Mouse (Mus musculus) intestine, embryonic 15.5 days (tissue): Measurements from ENCODE around the gene Mxi1. TPM values are rescaled to one million over a fixed set of nuclear protein-coding genes. Genes with fewer than 3 reads are reported as not detected.

Experiments used
- ATAC-seq: fragments of 200-750 bp; cut with Nextera tagmentation; 2 replicates; pipeline ENCODE4 v1.8.0; 2017; ENCODE audit warnings: moderate TSS enrichment, moderate library complexity
- H3K27ac ChIP-seq: fragments of 300-500 bp; sonication (generic); 2 replicates; pipeline ENCODE4 v1.5.1; 2015; ENCODE audit warnings: mild to moderate bottlenecking, inconsistent platforms
- H3K27me3 ChIP-seq: fragments of 300-500 bp; sonication (generic); replicated peaks from 2 replicates; pipeline ENCODE4 v1.6.1; 2015; ENCODE audit warnings: inconsistent platforms
- H3K36me3 ChIP-seq: fragments of 300-500 bp; sonication (generic); 2 replicates; pipeline ENCODE4 v1.6.1; 2015; ENCODE audit warnings: inconsistent platforms
- H3K4me1 ChIP-seq: fragments of 300-500 bp; sonication (generic); replicated peaks from 2 replicates; pipeline ENCODE4 v1.6.1; 2015; ENCODE audit warnings: inconsistent platforms
- H3K4me2 ChIP-seq: fragments of 300-500 bp; sonication (generic); replicated peaks from 2 replicates; pipeline ENCODE4 v1.6.1; 2015; ENCODE audit warnings: mild to moderate bottlenecking, inconsistent platforms
- H3K4me3 ChIP-seq: fragments of 300-500 bp; sonication (generic); replicated peaks from 2 replicates; pipeline ENCODE4 v1.5.1; 2015; ENCODE audit warnings: inconsistent platforms
- H3K9ac ChIP-seq: fragments of 300-500 bp; sonication (generic); 2 replicates; pipeline ENCODE4 v1.6.1; 2015; ENCODE audit warnings: inconsistent platforms
- H3K9me3 ChIP-seq: fragments of 300-500 bp; sonication (generic); 2 replicates; pipeline ENCODE4 v1.6.1; 2016; ENCODE audit warnings: inconsistent platforms
- WGBS: fragments of 180-500 bp; shearing (Covaris S2); methylation state at CpG from one replicate; pipeline ENCODE4 v1.1.7; 2015; 5-methylcytosine and 5-hydroxymethylcytosine counted together
- polyA plus RNA-seq: library from polyadenylated mRNA; unstranded; fragments of >200 nt; fragmentation: Nextera tagmentation; extraction: Ambion mirVana; gene quantifications from 2 replicates; pipeline ENCODE4 v1.2.1, GENCODE M21; 2015

Mxi1 gene
- polyA plus RNA-seq, 1 experiment from 2014 or later: 34.5 TPM

GRCm38 (mm10) chr19:53397451-53398233 lies 87.3 kb downstream of the Mxi1 start:
- Histone ChIP-seq H3K36me3 (no peaks in the 10 kb centered on the region), H3K4me2 (no peak overlapping the region), H3K9me3 (no peaks in the 10 kb centered on the region), H3K4me1 (no peaks in the 10 kb centered on the region), H3K27ac (no peak overlapping the region), H3K27me3 (no peaks in the 10 kb centered on the region), H3K9ac (no peak overlapping the region), H3K4me3 (no peak overlapping the region)
- 77% methylated on average over 12 of the region's 12 CpGs for WGBS
- ATAC-seq: no peak

GRCm38 (mm10) chr19:53399213-53399612 lies 88.9 kb downstream of the Mxi1 start:
- no peaks in the 10 kb centered on the region for H3K4me1 ChIP-seq
- WGBS: 82% methylated on average over 4 of the region's 4 CpGs
- H3K27me3 ChIP-seq: no peaks in the 10 kb centered on the region
- H3K27ac ChIP-seq: no peak overlapping the region
- H3K9ac ChIP-seq: no peak overlapping the region
- H3K4me3 ChIP-seq: no peak overlapping the region
- H3K4me2 ChIP-seq: no peak overlapping the region
- no peaks in the 10 kb centered on the region for H3K36me3 ChIP-seq
- ATAC-seq: no peak
- H3K9me3 ChIP-seq: no peaks in the 10 kb centered on the region

- no peak overlapping the region for H3K9ac ChIP-seq
Observed at GRCm38 (mm10) chr19:53400332-53401110, 90.2 kb downstream of the Mxi1 start.

GRCm38 (mm10) chr19:53402741-53403432 lies 92.6 kb downstream of the Mxi1 start:
- Histone ChIP-seq H3K9me3 (no peaks in the 10 kb centered on the region), H3K36me3 (no peaks in the 10 kb centered on the region), H3K4me1 (no peaks in the 10 kb centered on the region), H3K27me3 (no peaks in the 10 kb centered on the region), H3K4me3 (no peak overlapping the region), H3K4me2 (no peak overlapping the region), H3K9ac (no peak overlapping the region), H3K27ac (no peak overlapping the region)
- no peak for ATAC-seq
- WGBS: 50% methylated on average over 12 of the region's 12 CpGs

More at GRCm38 (mm10) chr19:53400332-53401110, 90.2 kb downstream of the Mxi1 start:
- Histone ChIP-seq H3K27ac (no peak overlapping the region), H3K4me1 (no peaks in the 10 kb centered on the region), H3K4me2 (no peak overlapping the region), H3K4me3 (no peak overlapping the region), H3K36me3 (no peaks in the 10 kb centered on the region), H3K9me3 (no peaks in the 10 kb centered on the region), H3K27me3 (no peaks in the 10 kb centered on the region)
- WGBS: 78% methylated on average over 16 of the region's 16 CpGs
- ATAC-seq: no peak

GRCm38 (mm10) chr19:53404219-53404836 lies 94.0 kb downstream of the Mxi1 start:
- H3K9ac ChIP-seq: no peak overlapping the region
- H3K27ac ChIP-seq: no peak overlapping the region
- no peak for ATAC-seq
- no peak overlapping the region for H3K4me2 ChIP-seq
- no peak overlapping the region for H3K4me3 ChIP-seq
- no peaks in the 10 kb centered on the region for H3K9me3 ChIP-seq
- no peaks in the 10 kb centered on the region for H3K36me3 ChIP-seq
- 93% methylated on average over 10 of the region's 10 CpGs for WGBS
- no peaks in the 10 kb centered on the region for H3K4me1 ChIP-seq
- no peaks in the 10 kb centered on the region for H3K27me3 ChIP-seq

- Histone ChIP-seq H3K27ac (no peak overlapping the region), H3K27me3 (no peaks in the 10 kb centered on the region)
- 84% methylated on average over 18 of the region's 18 CpGs for WGBS
Observed at GRCm38 (mm10) chr19:53404837-53405356, 94.6 kb downstream of the Mxi1 start.

GRCm38 (mm10) chr19:53405810-53406209 lies 95.5 kb downstream of the Mxi1 start:
- no peaks in the 10 kb centered on the region for H3K9me3 ChIP-seq
- no peak overlapping the region for H3K27ac ChIP-seq
- no peaks in the 10 kb centered on the region; the same call in 1 of the 2 replicates for H3K4me1 ChIP-seq
- H3K4me3 ChIP-seq: no peak overlapping the region
- no peak overlapping the region for H3K4me2 ChIP-seq
- 50% methylated on average over 2 of the region's 2 CpGs for WGBS
- ATAC-seq: no peak
- H3K36me3 ChIP-seq: no peaks in the 10 kb centered on the region
- H3K9ac ChIP-seq: no peak overlapping the region
- no peaks in the 10 kb centered on the region for H3K27me3 ChIP-seq

More at GRCm38 (mm10) chr19:53404837-53405356, 94.6 kb downstream of the Mxi1 start:
- Histone ChIP-seq H3K4me3 (no peak overlapping the region), H3K4me2 (no peak overlapping the region), H3K9ac (no peak overlapping the region), H3K9me3 (no peaks in the 10 kb centered on the region), H3K36me3 (no peaks in the 10 kb centered on the region), H3K4me1 (no peaks in the 10 kb centered on the region)
- ATAC-seq: no peak

- Histone ChIP-seq H3K9ac (no peak overlapping the region), H3K4me2 (no peak overlapping the region), H3K9me3 (no peaks in the 10 kb centered on the region), H3K36me3 (no peaks in the 10 kb centered on the region), H3K4me1 (peaks cover 9% of the 10 kb centered on the region), H3K27ac (no peak overlapping the region), H3K27me3 (no peaks in the 10 kb centered on the region), H3K4me3 (no peak overlapping the region)
- no peak for ATAC-seq
- 72% methylated on average over 2 of the region's 2 CpGs for WGBS
Observed at GRCm38 (mm10) chr19:53407350-53407749, 97.0 kb downstream of the Mxi1 start.

- ATAC-seq: no peak
- no peak overlapping the region for H3K4me3 ChIP-seq
- H3K9ac ChIP-seq: no peak overlapping the region
- H3K9me3 ChIP-seq: no peaks in the 10 kb centered on the region
- no peaks in the 10 kb centered on the region for H3K27me3 ChIP-seq
- 66% methylated on average over 8 of the region's 8 CpGs for WGBS
- no peak overlapping the region for H3K4me2 ChIP-seq
- H3K27ac ChIP-seq: no peak overlapping the region
- H3K4me1 ChIP-seq: peaks cover 12% of the 10 kb centered on the region
- H3K36me3 ChIP-seq: no peaks in the 10 kb centered on the region
Observed at GRCm38 (mm10) chr19:53408398-53408797, 98.1 kb downstream of the Mxi1 start.

GRCm38 (mm10) chr19:53409663-53410307 lies 99.5 kb downstream of the Mxi1 start:
- Histone ChIP-seq H3K27me3 (no peaks in the 10 kb centered on the region), H3K4me2 (no peak overlapping the region), H3K4me1 (peaks cover 12% of the 10 kb centered on the region), H3K27ac (no peak overlapping the region), H3K4me3 (no peak overlapping the region), H3K36me3 (no peaks in the 10 kb centered on the region), H3K9me3 (no peaks in the 10 kb centered on the region), H3K9ac (no peak overlapping the region)
- 48% methylated on average over 17 of the region's 17 CpGs for WGBS
- ATAC-seq: no peak

GRCm38 (mm10) chr19:53412149-53412848 lies 102.0 kb downstream of the Mxi1 start:
- 24% methylated on average over 6 of the region's 6 CpGs for WGBS
- no peaks in the 10 kb centered on the region for H3K27me3 ChIP-seq
- peak; percentile 40; the same call in 1 of the 2 replicates for ATAC-seq
- no peaks in the 10 kb centered on the region for H3K36me3 ChIP-seq
- no peak overlapping the region for H3K9ac ChIP-seq
- no peaks in the 10 kb centered on the region for H3K9me3 ChIP-seq
- peak overlapping the region; percentile 70 for H3K27ac ChIP-seq
- peaks cover 12% of the 10 kb centered on the region for H3K4me1 ChIP-seq
- H3K4me3 ChIP-seq: no peak overlapping the region
- H3K4me2 ChIP-seq: no peak overlapping the region
